Mouse (Mus musculus): Measurements from ENCODE around the gene Ppp3ca. TPM values are rescaled to one million over a fixed set of nuclear protein-coding genes. Genes with fewer than 3 reads are reported as not detected.

Ppp3ca gene
- total and polyA plus RNA-seq, 3 experiments: 63.4 to 143 (median 130) TPM

- in situ Hi-C loops (cut with MboI; ENCODE audit: low pct_ligation_motif_present, low pct_unique_long_range_greater_than_20kb, low sequenced_read_pairs) (no loop called here), dilution Hi-C loops (cut with MboI; ENCODE audit: extremely low pct_ligation_motif_present, extremely low pct_unique_long_range_greater_than_20kb, low sequenced_read_pairs) (no loop called here)
- H3K27ac ChIP-seq (ENCODE audit: insufficient read depth, low read depth): no peak overlapping the region
- 0 out of 2 replicates have a peak, but pooled peaks cover 2% of the 10 kb centered on the region for H3K79me2 ChIP-seq (replicated peaks; ENCODE audit: control insufficient read depth, extremely low read depth, insufficient read depth, poor library complexity, severe bottlenecking)
- H3K4me2 ChIP-seq (ENCODE audit: insufficient read depth, low read depth, poor library complexity, severe bottlenecking): no peak overlapping the region
- no peaks in the 10 kb centered on the region for H3K27me3 ChIP-seq (replicated peaks)
- H3K4me1 ChIP-seq (ENCODE audit: control insufficient read depth in 1 of 2, insufficient read depth in 2 of 2): peaks cover 0 to 38% of the 10 kb centered on the region in 2 experiments; a peak in 2 of 4 replicates
- no peaks in the 10 kb centered on the region for H3K9me3 ChIP-seq (replicated peaks; ENCODE audit: low read length)
- no peak overlapping the region for H3K9ac ChIP-seq (ENCODE audit: insufficient read depth, low read depth)
- H3K4me3 ChIP-seq (replicated peaks in 1 of 3; ENCODE audit: low read depth in 2 of 3, low read length in 2 of 3, poor library complexity in 1 of 3): no peak overlapping the region
- DNase-seq (ENCODE audit: extremely low read depth): no peak
- TF ChIP-seq RAD21 (IDR thresholded peaks at IDR 0.05; ENCODE audit: low read depth, low read length): no peak
- no peak for TF ChIP-seq TBP (conservative IDR thresholded peaks at IDR 0.05; ENCODE audit: low read depth, low read length)
- TF ChIP-seq POLR2A (IDR thresholded peaks at IDR 0.05; ENCODE audit: low read depth, low read length): no peak
- TF ChIP-seq JUND (conservative IDR thresholded peaks at IDR 0.05; ENCODE audit: low read depth, low read length): no peak
- TF ChIP-seq SIN3A (IDR thresholded peaks at IDR 0.05; ENCODE audit: low read length): no peak
- no peak for TF ChIP-seq RCOR1 (conservative IDR thresholded peaks at IDR 0.05; ENCODE audit: low read depth, low read length)
- TF ChIP-seq ZNF384 (IDR thresholded peaks at IDR 0.05; ENCODE audit: low read depth, low read length): no peak
- TF ChIP-seq ELF1 (IDR thresholded peaks at IDR 0.05; ENCODE audit: low read depth, low read length): no peak
- no peak for TF ChIP-seq TCF12 (IDR thresholded peaks at IDR 0.05; ENCODE audit: low read depth, low read length)
- TF ChIP-seq PAX5 (IDR thresholded peaks at IDR 0.05; ENCODE audit: low read length): no peak
- TF ChIP-seq CHD1 (IDR thresholded peaks at IDR 0.05; ENCODE audit: low read depth, low read length): no peak
- peaks cover 23 to 71% of the 10 kb centered on the region in 2 experiments for H3K36me3 ChIP-seq (replicated peaks in 1 of 2; ENCODE audit: control insufficient read depth in 1 of 2, insufficient read depth in 1 of 2, low read length in 1 of 2)
Observed at GRCm38 (mm10) chr3:136871772-136872532, 202.0 kb downstream of the Ppp3ca start.

GRCm38 (mm10) chr3:136872533-136873095 lies 202.7 kb downstream of the Ppp3ca start:
- Histone ChIP-seq H3K79me2 (replicated peaks; ENCODE audit: control insufficient read depth, extremely low read depth, insufficient read depth, poor library complexity, severe bottlenecking) (0 out of 2 replicates have a peak, but pooled peaks cover 2% of the 10 kb centered on the region), H3K9ac (ENCODE audit: insufficient read depth, low read depth) (no peak overlapping the region), H3K27me3 (replicated peaks) (no peaks in the 10 kb centered on the region), H3K4me1 (ENCODE audit: control insufficient read depth in 1 of 2, insufficient read depth in 2 of 2) (peaks cover 0 to 37% of the 10 kb centered on the region in 2 experiments; a peak in 2 of 4 replicates), H3K4me2 (ENCODE audit: insufficient read depth, low read depth, poor library complexity, severe bottlenecking) (no peak overlapping the region), H3K36me3 (replicated peaks in 1 of 2; ENCODE audit: control insufficient read depth in 1 of 2, insufficient read depth in 1 of 2, low read length in 1 of 2) (peaks cover 25 to 73% of the 10 kb centered on the region in 2 experiments), H3K4me3 (replicated peaks in 1 of 3; ENCODE audit: low read depth in 2 of 3, low read length in 2 of 3, poor library complexity in 1 of 3) (no peak overlapping the region), H3K27ac (ENCODE audit: insufficient read depth, low read depth) (no peak overlapping the region), H3K9me3 (replicated peaks; ENCODE audit: low read length) (no peaks in the 10 kb centered on the region)
- in situ Hi-C loops (cut with MboI; ENCODE audit: low pct_ligation_motif_present, low pct_unique_long_range_greater_than_20kb, low sequenced_read_pairs): no loop called here
- dilution Hi-C loops (cut with MboI; ENCODE audit: extremely low pct_ligation_motif_present, extremely low pct_unique_long_range_greater_than_20kb, low sequenced_read_pairs): no loop called here
- TF ChIP-seq ELF1 (IDR thresholded peaks at IDR 0.05; ENCODE audit: low read depth, low read length): no peak
- no peak for TF ChIP-seq UBTF (IDR thresholded peaks at IDR 0.05; ENCODE audit: low read depth, low read length)
- no peak for TF ChIP-seq MAFK (IDR thresholded peaks at IDR 0.05; ENCODE audit: insufficient replicate concordance, low read length)
- TF ChIP-seq ZKSCAN1 (IDR thresholded peaks at IDR 0.05; ENCODE audit: borderline replicate concordance, low read depth, low read length): no peak
- TF ChIP-seq CTCF (conservative IDR thresholded peaks at IDR 0.05 in 1 of 2, IDR thresholded peaks at IDR 0.05 in 1 of 2; ENCODE audit: low read depth in 2 of 2, low read length in 2 of 2): no peak
- no peak for TF ChIP-seq POLR2AphosphoS2 (IDR thresholded peaks at IDR 0.05; ENCODE audit: low read depth, low read length)
- no peak for TF ChIP-seq EP300 (IDR thresholded peaks at IDR 0.05; ENCODE audit: low read length)
- no peak for TF ChIP-seq RAD21 (IDR thresholded peaks at IDR 0.05; ENCODE audit: low read depth, low read length)
- no peak for TF ChIP-seq PAX5 (IDR thresholded peaks at IDR 0.05; ENCODE audit: low read length)
- TF ChIP-seq JUN (IDR thresholded peaks at IDR 0.05; ENCODE audit: insufficient read depth, low read depth, low read length): no peak
- TF ChIP-seq CHD2 (IDR thresholded peaks at IDR 0.05; ENCODE audit: low read length): no peak
- DNase-seq (ENCODE audit: extremely low read depth): no peak

All from CH12.LX (cell line).